ENCODE assay signal across 9 mouse cellular contexts in genomic region chr7:27231693-27232331, GRCm38 (mm10). TPM values are rescaled to one million over a fixed set of nuclear protein-coding genes. Genes with fewer than 3 reads are reported as not detected.
DNase-seq lines count a peak whose midpoint lies in the region; ATAC-seq lines count a peak whose summit lies in the region.
"Had no signal": no experiment of that assay in that cellular context is flagged by ENCODE, and none has a peak within 500 bp of the region (broad histone marks: within the 10 kb centered on the region; RNA-seq: fewer than 3 reads in every experiment).

No protein-coding gene starts in this region.

- H3K27ac ChIP-seq in midbrain, embryonic 15.5 days = peak overlapping the region; percentile 81; the same call in 1 of the 2 replicates

- intact Hi-C loops in gastrocnemius, postnatal 36 days (cut with DNase I) = no loop called here

- 84% methylated on average over 7 of the region's 7 CpGs for WGBS in midbrain, embryonic 15.5 days

- H3K36me3 ChIP-seq in midbrain, embryonic 15.5 days (replicated peaks) = no peaks in the 10 kb centered on the region
- H3K36me3 ChIP-seq: embryonic facial prominence, embryonic 12.5 days had no signal

- ATAC-seq in midbrain, embryonic 15.5 days (replicated peaks) = no peak

- no peak overlapping the region for H3K4me3 ChIP-seq in midbrain, embryonic 15.5 days

- H3K9me3 ChIP-seq in midbrain, embryonic 15.5 days = no peaks in the 10 kb centered on the region
- H3K9me3 ChIP-seq: embryonic facial prominence, embryonic 12.5 days had no signal

- H3K27me3 ChIP-seq in midbrain, embryonic 15.5 days (replicated peaks) = no peaks in the 10 kb centered on the region
- H3K27me3 ChIP-seq: embryonic facial prominence, embryonic 12.5 days had no signal

- H3K4me2 ChIP-seq in midbrain, embryonic 15.5 days = no peak overlapping the region

- peak; percentile 47 for DNase-seq in gastrocnemius, adult 18-20 months (ENCODE audit: low spot score)
- DNase-seq in gastrocnemius, postnatal 36 days = no peak
- peak; percentile 90 for DNase-seq in MN1 (ENCODE audit: low spot score)
- peak; percentile 57 to 75 for DNase-seq in frontal cortex, postnatal 14 days (ENCODE audit: low spot score in 2 of 2)
- peak; percentile 56 to 60 for DNase-seq in layer of hippocampus, postnatal 10 days (ENCODE audit: low spot score in 2 of 2)
- no peak for DNase-seq in thymus, postnatal 14 days
- no peak for DNase-seq in T-cell, adult 2 months (ENCODE audit: low spot score)

- H3K4me1 ChIP-seq in midbrain, embryonic 15.5 days = peaks cover 27% of the 10 kb centered on the region

- no peak overlapping the region for H3K9ac ChIP-seq in midbrain, embryonic 15.5 days

RNA-seq across cellular contexts. Expression of gene Coq8b, which starts 1.0 kb away (rescaled TPM):
- 1 to 10 TPM; 2.6 to 2.9 TPM for total RNA-seq in gastrocnemius, adult 18-20 months (2021)
- 1 to 10 TPM; 2.5 to 3.1 TPM for total RNA-seq in gastrocnemius, postnatal 36 days (2021)
- total RNA-seq in layer of hippocampus, postnatal 10 days (2021) = 10 to 100 TPM; 26.9 to 29.5 TPM
- polyA plus RNA-seq in midbrain, embryonic 15.5 days (2015; fragmentation: Nextera tagmentation; extraction: Ambion mirVana) = 26.9 and 27.9 TPM in 2 replicates

RNA-seq across cellular contexts. Expression of gene Itpkc, which starts 3.4 kb away (rescaled TPM):
- 1 to 10 TPM; 3.8 to 4.2 TPM for total RNA-seq in gastrocnemius, adult 18-20 months (2021)
- total RNA-seq in gastrocnemius, postnatal 36 days (2021) = 1 to 10 TPM; 3.3 to 3.6 TPM
- 10 to 100 TPM in 1 of 2 experiments, 1 to 10 TPM in 1; 9.5 to 10.8 TPM for total RNA-seq in layer of hippocampus, postnatal 10 days (2021)
- polyA plus RNA-seq in midbrain, embryonic 15.5 days (2015; fragmentation: Nextera tagmentation; extraction: Ambion mirVana) = 8.5 and 8.7 TPM in 2 replicates

RNA-seq across cellular contexts. Expression of gene Numbl, which starts 26.4 kb away (rescaled TPM):
- 1 to 10 TPM; 2.2 to 2.8 TPM for total RNA-seq in gastrocnemius, adult 18-20 months (2021)
- total RNA-seq in gastrocnemius, postnatal 36 days (2021) = 1 to 10 TPM; 4.4 TPM
- 100 to 1,000 TPM; 126 to 127 TPM for total RNA-seq in layer of hippocampus, postnatal 10 days (2021)
- polyA plus RNA-seq in midbrain, embryonic 15.5 days (2015; fragmentation: Nextera tagmentation; extraction: Ambion mirVana) = 58.7 and 66.3 TPM in 2 replicates

RNA-seq across cellular contexts. Expression of gene Snrpa, which starts 35.7 kb away (rescaled TPM):
- total RNA-seq in gastrocnemius, adult 18-20 months (2021) = 10 to 100 TPM; 27.5 to 33.0 TPM
- 10 to 100 TPM; 29.9 to 32.9 TPM for total RNA-seq in gastrocnemius, postnatal 36 days (2021)
- 10 to 100 TPM; 78.9 to 87.5 TPM for total RNA-seq in layer of hippocampus, postnatal 10 days (2021)
- 204 and 215 TPM in 2 replicates for polyA plus RNA-seq in midbrain, embryonic 15.5 days (2015; fragmentation: Nextera tagmentation; extraction: Ambion mirVana)

RNA-seq across cellular contexts. Expression of gene BC024978, which starts 36.2 kb away (rescaled TPM):
- 10 to 100 TPM; 14.3 to 14.6 TPM for total RNA-seq in gastrocnemius, adult 18-20 months (2021)
- total RNA-seq in gastrocnemius, postnatal 36 days (2021) = 10 to 100 TPM; 11.6 to 18.1 TPM
- 10 to 100 TPM; 17.8 to 22.1 TPM for total RNA-seq in layer of hippocampus, postnatal 10 days (2021)
- 3.7 and 3.9 TPM in 2 replicates for polyA plus RNA-seq in midbrain, embryonic 15.5 days (2015; fragmentation: Nextera tagmentation; extraction: Ambion mirVana)

Comparison
In these comparisons a context has a peak if more than half of its experiments do, and no peak if none do; other contexts are left out.
1. DNase-seq: peak in gastrocnemius, adult 18-20 months (single experiment), MN1 (single experiment), frontal cortex, postnatal 14 days (2 of 2) and layer of hippocampus, postnatal 10 days (2 of 2); none in gastrocnemius, postnatal 36 days (0 of 2), thymus, postnatal 14 days (single experiment) and T-cell, adult 2 months (single experiment).
2. RNA of gene Coq8b, which starts 1.0 kb away (total RNA-seq): 26.9 to 29.5 TPM in layer of hippocampus, postnatal 10 days; 2.5 to 3.1 TPM in gastrocnemius, postnatal 36 days and 2.6 to 2.9 TPM in gastrocnemius, adult 18-20 months; every median in the first group is over 4 times any median in the second.
3. RNA of gene Numbl, which starts 26.4 kb away (total RNA-seq): 126 to 127 TPM in layer of hippocampus, postnatal 10 days; 4.4 TPM in gastrocnemius, postnatal 36 days and 2.2 to 2.8 TPM in gastrocnemius, adult 18-20 months; every median in the first group is over 10 times any median in the second.